Mouse (Mus musculus) gastrocnemius, postnatal 14 days (tissue): ENCODE results near the gene Rilpl1. TPM values are rescaled to one million over a fixed set of nuclear protein-coding genes. Genes with fewer than 3 reads are reported as not detected.
"Not testable (repeated sequence)": the region's sequence is repeated elsewhere in the genome, so short reads cannot be mapped to it uniquely, and the experiment has no call there.

Source experiments
- DNase-seq: peaks from one replicate; pipeline ENCODE4 v3.0.0; 2021; ENCODE audit warnings: mixed read lengths
- intact Hi-C: fragments of 180-260 bp; cut with DNase I; formaldehyde crosslinking; loops from one replicate; pipeline ENCODE4 v1.15.1; 2025; ENCODE audit warnings: low total_unique reads
- total RNA-seq, 2 experiments: library from RNA; stranded (reverse); gene quantifications; 2 replicates each; pipeline ENCODE4 v1.2.3; 2021

Gene Rilpl1
- total RNA-seq, 2 experiments from 2014 or later = 61.8 to 96.0 TPM

DNA sequence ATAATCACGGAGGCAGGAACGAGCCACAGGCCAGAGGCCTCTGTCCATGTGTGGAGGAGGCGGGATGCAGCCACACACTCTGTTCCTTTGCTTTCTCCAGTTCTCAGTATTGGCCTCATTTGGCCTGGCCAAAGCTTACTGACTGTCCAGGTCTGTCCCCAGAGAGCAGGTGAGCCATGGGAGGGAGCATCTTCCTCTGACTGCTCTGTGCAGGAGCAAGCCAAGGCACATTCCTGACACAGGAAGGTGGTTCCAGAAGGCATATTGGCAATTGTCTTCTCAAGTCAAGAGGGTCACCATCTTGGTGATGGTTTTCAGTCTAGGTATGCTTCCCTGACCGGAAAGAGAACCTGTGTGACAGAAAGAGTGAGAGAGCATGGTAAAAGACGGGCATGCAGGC lies 67.7 kb downstream of the Rilpl1 start:
- intact Hi-C loops = no loop called here

DNA sequence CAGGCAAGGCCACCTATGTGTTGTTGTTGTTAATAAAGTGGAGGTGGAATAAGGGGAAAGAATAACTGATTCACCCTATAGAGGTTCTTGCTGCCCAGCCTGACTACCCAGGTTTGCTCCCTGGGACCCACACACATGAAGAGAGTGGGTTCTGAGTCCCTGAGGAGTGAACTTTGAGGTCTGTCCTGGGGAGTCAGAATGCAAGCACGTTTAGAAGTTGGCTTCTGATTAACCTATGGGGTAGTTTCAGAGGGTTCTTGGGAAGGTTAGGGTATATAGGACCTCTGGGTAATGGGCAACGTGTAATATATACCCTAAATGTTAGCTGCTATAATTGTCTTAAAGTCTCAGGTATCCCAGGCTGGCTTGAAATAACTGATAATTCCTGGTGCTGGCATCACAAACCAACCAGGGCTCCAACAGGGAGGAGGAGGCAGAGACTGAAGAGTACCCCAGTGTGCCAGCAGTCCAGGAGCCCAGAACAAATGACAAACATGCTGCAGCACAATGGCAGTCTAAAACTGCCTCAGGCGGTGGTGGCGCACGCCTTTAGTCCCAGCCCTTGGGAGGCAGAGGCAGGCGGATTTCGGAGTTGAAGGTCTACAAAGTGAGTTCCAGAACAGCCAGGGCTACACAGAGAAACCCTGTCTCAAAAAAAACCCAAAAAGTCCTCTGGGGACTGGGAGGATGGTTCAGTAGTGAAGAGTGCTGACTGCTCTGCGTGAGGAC lies 68.7 kb downstream of the Rilpl1 start:
- intact Hi-C loops = no loop called here
- no peak for DNase-seq

More for the DNA sequence above, 67.7 kb downstream of the Rilpl1 start:
- no peak for DNase-seq

GRCm38 (mm10) chr5:124460922-124461321 lies 70.3 kb downstream of the Rilpl1 start:
- DNase-seq, intact Hi-C loops: not testable (repeated sequence)

DNA sequence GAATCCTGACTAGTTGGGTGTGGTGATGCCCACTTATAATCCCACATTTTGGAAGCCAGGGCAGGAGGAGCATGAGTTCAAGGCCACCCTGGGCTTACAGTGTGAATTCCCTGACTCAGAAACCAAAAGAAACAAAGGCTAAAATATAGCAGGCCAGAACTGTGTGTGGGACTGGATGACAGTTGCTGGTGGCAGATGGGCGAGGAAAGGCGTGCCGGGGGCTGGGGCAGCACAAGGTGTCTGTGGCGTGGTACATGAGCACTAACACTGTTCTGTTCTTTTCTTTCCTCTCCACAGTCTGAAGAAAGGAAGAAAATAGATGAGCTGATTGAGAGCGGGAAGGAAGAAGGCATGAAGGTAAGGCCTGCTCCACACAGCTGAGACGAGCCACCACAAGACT lies 74.4 kb downstream of the Rilpl1 start:
- intact Hi-C loops = no loop called here
- DNase-seq = no peak

- intact Hi-C loops = no loop called here
- DNase-seq = no peak
Measured at GRCm38 (mm10) chr5:124454082-124454419, 77.1 kb downstream of the Rilpl1 start.

- DNase-seq = no peak
- intact Hi-C loops = no loop called here
Measured at GRCm38 (mm10) chr5:124453339-124454081, 77.7 kb downstream of the Rilpl1 start.

DNA sequence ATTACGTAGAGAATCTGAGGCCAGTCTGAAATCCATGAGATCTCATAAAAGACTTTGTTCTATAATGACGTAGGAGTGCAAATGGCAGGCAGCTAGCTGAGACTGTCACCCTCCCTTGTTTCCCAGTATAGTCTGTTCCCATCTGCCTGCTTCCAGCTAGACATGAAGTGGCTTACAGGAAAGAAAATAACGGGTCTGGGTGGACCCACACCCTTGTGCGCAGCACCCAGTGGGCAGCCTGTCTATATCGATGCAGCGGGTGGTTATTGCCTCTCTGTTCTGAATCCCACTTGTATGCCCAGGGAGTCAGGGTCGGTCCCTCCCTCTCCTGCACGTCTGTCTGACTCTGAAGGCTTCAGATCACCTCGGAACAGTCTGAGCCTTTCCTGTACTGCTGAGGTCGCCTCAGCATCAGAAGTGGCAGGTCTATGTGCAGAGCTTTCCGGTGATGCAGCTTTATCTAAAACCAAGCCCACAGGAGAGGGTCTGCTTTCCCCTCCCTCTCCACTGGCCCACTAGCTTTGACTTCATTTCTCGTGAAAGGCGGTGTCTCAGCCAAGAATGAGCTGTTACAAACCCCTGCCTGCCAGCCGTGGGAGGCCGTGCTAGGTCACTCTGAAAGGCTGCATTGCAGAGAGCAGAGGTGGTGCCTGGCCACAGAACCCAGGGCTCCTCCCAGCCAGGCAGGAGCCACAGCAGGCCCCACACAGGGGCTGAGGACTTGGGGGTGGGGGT lies 78.5 kb downstream of the Rilpl1 start:
- no peak for DNase-seq

DNA sequence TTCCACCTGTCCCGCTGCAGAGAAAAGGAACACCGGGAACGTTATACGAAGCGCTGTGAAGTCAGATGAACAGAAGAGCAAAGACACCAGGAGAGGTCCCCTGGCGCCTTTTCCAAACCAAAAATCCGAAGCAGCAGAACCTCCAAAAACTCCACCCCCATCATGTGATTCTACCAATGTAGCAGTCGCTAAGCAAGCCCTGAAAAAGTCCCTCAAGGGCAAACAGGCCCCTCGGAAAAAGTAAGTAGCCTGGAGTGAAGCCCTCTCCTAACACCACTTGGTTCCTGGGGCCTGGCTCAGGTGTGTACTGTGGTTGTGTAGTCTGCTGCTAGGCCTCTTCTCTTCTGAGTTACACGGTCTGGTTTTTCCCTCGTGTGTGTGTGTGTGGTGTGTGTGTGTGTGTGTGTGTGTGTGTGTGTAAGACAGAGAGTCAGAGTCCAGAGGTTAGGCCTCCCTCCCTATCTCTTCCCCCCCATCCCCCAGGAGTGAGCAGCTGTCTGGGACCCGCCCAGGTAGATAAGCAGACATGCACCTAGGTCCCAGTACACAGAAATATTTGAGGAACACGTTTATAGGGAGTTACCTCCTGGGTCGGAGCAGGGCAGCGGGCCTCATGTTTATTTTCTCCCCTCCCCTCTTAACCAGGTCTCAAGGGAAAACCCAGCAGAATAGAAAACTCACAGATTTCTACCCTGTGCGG lies 80.4 kb downstream of the Rilpl1 start:
- DNase-seq = no peak
- intact Hi-C loops = no loop called here

More for the DNA sequence above, 78.5 kb downstream of the Rilpl1 start:
- intact Hi-C loops = no loop called here

DNA sequence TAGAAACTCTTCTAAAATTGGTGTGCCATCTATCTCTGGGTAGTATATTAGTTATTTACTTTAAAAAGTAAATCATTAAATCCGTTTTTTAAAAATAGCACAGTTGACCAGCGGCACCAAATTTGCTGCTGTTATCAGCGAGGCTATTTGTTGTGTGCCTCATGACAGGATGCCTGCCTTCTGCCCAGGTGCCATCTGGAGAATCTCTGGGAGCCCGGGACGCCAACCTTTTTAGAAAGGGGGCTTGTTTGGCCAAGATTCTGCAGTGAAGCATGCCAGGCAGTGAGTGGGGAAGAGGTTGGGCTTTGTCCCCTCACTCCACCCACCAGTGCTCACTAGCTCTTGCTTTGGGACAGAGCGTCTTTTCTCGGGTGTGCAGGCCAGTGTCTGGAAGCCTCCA lies 81.1 kb downstream of the Rilpl1 start:
- no peak for DNase-seq
- intact Hi-C loops = no loop called here

DNA sequence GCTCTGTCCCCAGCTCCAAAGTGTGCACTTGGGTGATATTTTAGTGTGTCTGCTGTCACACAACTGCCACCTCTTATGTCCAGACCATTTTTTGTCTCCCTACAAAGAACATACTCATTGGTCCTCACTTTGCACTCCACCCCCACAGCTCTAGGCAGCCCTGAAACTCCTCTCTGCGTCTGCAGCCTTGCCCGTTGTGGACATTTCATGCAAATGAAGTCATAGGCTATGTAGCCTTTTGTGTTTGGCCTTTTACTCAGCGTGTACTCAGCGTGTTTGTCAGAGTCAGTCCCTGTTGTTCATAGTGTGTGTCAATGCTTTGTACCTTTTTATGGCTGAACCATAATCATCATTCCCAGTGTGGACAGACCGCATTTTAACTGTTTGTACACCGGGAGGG lies 81.7 kb downstream of the Rilpl1 start:
- intact Hi-C loops = no loop called here
- no peak for DNase-seq

- intact Hi-C loops = no loop called here
- DNase-seq = peak; percentile 72
Measured at GRCm38 (mm10) chr5:124446301-124446881, 84.8 kb downstream of the Rilpl1 start.

DNA sequence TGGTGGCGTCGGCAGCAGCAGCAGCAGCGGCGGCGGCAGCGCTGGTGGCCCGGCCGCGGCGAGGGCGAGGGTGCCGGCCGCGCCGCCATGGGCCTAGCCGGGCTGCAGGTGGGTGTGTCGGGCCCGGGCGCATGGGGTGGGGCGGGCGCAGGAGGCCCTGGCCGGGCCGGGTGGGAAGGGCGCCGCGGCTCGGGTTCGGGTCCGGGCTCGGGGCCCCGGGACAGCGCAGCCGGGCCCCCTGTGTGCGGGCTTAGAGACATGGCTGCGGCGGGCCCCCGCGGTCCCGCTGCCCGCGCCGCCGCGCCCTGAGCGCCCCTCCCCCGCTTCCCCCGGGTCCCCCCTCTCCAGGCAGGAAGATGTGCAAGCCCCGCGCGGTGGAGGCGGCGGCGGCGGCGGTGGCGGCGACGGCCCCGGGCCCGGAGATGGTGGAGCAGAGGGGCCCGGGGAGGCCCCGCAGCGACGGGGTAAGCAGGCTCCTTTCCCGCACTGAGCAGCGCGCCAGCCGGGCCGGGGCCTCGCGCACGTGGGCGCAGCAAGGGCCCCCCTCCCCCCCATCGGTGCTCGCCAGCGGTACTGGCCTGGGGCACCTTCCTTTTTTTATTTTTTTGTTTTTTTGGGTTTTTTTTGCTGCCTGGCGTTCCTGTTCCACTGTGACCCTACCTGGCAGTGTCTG lies 85.4 kb downstream of the Rilpl1 start:
- DNase-seq = peak; percentile 61
- intact Hi-C loops = no loop called here

GRCm38 (mm10) chr5:124444661-124445561 lies 86.3 kb downstream of the Rilpl1 start:
- peak; percentile 78 for DNase-seq
- intact Hi-C loops = no loop called here

- intact Hi-C loops = no loop called here
- no peak for DNase-seq
Measured at GRCm38 (mm10) chr5:124444208-124444607, 87.0 kb downstream of the Rilpl1 start.
